Mouse (Mus musculus) erythroid progenitor cell, adult 5-6 weeks (primary cell): ENCODE results near the gene Smo. TPM values are rescaled to one million over a fixed set of nuclear protein-coding genes. Genes with fewer than 3 reads are reported as not detected.
A peak's percentile ranks its signal among the peaks of the same experiment; 100 is the strongest.

ENCODE experiments used
- ATAC-seq: replicated peaks from 2 replicates; pipeline ENCODE4 v1.8.0; 2016; ENCODE audit warnings: moderate number of reproducible peaks, mild to moderate bottlenecking, moderate TSS enrichment, inconsistent platforms; ENCODE audit not compliant: poor library complexity, low FRiP score, severe bottlenecking
- total RNA-seq, 2 experiments: library from RNA; stranded (forward) in 1 of 2; stranded (reverse) in 1 of 2; fragments of 150-400 nt in 1 of 2; fragments of 186-747, 209-891 nt in 1 of 2; gene quantifications; 2 replicates each; pipeline versions ENCODE4 v1.2.3 to v1.2.4; 2015 to 2017; ENCODE audit warnings: low replicate concordance in 2 of 2

The Smo gene
- total RNA-seq (2015; ENCODE audit: low replicate concordance) (1.1 and 2.5 TPM in 2 replicates), total RNA-seq (2017; ENCODE audit: low replicate concordance) (0.08 and 0.77 TPM in 2 replicates)

DNA sequence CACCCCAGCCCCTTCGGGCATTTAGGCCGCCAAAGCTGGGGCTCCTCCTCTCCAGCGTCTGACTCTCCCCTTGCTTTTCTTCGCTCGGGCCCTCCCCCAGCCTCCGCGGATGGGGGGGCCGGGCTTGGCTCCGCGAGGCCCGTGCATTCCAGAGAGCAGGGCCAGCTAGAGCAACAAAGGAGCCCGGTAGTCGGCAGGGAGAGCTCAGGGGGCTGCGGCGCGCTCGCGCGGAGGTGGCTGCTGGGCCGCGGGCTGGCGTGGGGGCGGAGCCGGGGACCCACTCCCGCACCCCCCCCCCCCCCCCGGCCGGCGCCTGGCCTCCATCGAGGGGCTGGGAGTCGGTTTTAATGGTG is at the start of gene Smo:
Smo (plus strand) TSS at position 168 of the 353 bp plus-strand sequence.
- ATAC-seq, result no peak

DNA sequence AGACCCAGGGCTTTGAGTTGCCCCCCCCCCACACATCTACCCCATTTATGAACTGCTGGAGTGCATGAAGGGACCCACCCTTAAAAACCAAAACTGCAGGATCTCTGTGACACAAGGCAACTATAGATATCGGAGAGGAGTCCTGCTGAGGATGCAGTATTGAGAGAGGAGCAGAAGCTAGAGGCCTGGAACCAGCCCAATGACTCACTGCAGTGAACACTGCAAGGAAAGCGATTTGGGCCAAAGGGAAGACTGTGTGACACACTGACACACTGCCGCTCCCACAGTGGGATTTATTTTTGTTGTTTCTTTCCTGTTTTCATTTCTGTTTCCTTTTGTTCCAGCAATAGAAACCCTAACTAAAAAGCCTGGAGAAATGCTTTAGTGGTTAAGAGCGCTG is 49.4 kb upstream of the Smo start:
- ATAC-seq, result no peak

DNA sequence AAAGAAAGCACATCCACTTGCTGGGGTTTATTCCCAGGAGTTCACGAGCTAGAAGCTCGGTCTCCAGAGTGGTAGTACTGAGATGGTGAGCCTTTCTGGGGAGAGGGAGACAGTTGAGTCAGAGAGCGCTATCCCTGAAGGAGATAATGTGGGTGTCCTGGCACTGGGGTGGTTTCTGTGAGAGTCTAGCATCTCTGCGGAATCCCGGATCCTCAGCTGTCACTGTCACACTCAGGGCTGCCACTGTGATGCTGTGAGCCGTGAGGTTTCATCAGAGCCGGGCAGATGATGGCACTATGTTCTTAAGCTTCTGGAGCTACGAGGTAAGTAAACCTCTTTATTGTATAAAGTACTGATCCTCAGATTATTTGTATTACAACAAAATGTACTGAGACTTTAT is 45.8 kb upstream of the Smo start:
- ATAC-seq, result no peak

GRCm38 (mm10) chr6:29693953-29694352 is 41.4 kb upstream of the Smo start, which contains the start of gene Tspan33:
Gene Tspan33 (plus strand): TSS chr6:29694222.
- peak; percentile 83 for ATAC-seq

GRCm38 (mm10) chr6:29694375-29695289 is 40.7 kb upstream of the Smo start:
- no peak for ATAC-seq

GRCm38 (mm10) chr6:29695290-29695674 is 40.0 kb upstream of the Smo start:
- no peak for ATAC-seq

- 0 out of 2 replicates have a peak, but pooled peaks have one; percentile 6 for ATAC-seq
These were observed 39.3 kb upstream of the Smo start for GRCm38 (mm10) chr6:29695975-29696374.

- ATAC-seq, result no peak
These were observed 38.2 kb upstream of the Smo start for GRCm38 (mm10) chr6:29697139-29697538.

DNA sequence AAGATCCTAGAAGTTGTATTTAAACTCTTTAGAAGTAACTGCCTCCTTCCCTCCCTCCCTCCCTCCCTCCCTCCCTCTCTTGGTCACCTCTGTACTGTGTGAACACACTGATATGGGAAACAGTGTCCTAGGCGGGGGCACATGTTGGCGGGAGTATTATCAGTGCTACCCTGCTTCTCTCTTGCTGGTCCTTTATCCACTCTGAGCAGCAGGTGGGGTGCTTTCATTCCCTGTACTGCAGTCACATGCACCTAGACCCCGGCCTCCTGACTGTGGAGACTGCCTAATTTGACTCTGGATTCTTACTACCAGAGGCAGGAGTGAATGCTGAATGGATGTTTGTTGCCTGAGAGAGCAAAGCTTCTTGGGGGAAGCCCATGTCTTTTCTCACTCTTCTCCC is 37.8 kb upstream of the Smo start:
- ATAC-seq, result peak; percentile 57

DNA sequence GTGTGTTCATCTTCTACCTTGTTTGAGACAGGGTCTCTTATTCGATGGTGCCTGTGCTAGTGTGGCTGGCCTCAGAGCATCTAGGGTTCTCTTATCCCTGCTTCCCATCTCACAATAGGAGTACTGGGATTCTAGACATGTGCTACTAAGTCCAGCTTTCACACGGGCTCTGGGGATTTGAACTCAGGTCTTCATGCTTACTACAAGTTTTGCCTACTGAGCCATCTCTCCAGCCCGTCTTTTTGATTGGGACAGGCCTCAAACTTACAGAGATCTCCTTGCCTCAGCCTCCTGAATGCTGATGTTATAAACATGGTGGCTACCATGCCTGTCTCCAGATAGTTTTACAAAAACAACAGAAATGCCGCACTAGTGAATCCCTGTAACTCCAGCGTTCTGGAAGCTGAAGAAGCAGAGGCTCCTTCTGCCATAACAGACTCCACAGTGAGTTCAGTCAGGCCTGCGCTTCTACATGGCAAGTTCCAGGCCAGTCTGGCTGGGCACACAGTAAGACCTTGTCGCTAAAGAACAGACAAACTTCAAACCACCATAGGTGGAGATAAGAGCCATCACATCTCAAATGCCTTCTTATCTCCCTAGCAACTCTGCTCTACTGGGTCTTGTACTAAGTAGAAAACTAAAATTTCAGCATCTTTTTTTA is 36.1 kb upstream of the Smo start:
- ATAC-seq, result peak; percentile 36

GRCm38 (mm10) chr6:29701051-29701450 is 34.3 kb upstream of the Smo start:
- ATAC-seq, result peak; percentile 80

DNA sequence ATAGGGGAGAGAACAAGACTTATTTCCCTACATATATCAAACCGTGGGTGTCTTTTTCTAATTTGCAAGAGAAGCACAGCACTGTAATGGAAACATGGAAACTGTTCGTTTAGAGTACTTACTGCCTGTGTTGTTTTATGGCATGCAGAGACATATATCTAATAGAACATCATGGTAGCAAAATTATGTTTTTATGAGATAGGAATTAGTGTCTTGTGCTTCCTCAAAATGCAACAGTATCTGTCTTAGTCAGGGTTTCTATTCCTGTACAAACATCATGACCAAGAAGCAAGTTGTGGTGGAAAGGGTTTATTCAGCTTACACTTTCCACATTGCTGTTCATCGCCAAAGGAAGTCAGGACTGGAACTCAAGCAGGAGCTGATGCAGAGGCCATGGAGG is 33.2 kb upstream of the Smo start:
- ATAC-seq, result no peak

DNA sequence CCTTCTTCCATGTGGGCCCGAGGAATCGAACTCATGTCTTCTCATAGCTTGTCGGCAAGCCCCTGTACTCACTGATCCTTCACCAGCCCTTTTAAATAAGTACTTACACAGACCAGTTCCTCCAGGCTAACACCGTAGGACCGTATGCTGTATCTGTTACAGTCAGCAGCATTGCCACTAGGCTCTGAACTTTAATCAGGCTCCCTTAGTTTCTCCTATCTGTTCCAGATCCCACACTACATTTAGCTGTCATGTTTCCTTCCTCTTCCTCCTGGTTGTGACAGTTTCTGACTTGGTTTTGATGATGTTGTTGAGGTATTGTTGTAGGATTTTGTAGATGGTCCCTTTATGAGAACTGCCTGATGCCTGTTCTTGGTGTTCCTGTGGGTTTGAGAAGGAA is 31.2 kb upstream of the Smo start:
- no peak for ATAC-seq

- no peak for ATAC-seq
These were observed 27.4 kb upstream of the Smo start for GRCm38 (mm10) chr6:29707902-29708301.

DNA sequence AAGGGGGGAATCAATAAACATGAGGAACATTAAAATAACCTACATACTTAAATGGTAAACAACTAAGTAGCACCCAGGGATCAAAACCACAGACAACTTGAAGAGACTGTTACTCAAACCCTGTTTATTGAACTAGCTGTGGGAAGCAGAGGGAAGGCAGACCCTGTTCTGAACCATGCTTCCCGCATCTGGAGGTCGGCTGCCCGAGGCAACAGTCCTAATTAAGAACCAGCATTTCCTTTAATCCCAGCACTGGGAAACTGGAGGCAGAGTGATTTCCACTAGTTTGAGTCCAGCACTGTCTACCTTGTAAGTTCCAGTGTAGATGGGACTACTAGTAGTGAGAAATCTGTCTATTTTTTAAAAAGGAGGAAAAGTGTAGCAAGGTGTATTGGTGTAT is 24.0 kb upstream of the Smo start:
- no peak for ATAC-seq

GRCm38 (mm10) chr6:29712011-29712584 is 23.2 kb upstream of the Smo start:
- 0 out of 2 replicates have a peak, but pooled peaks have one; percentile 33 for ATAC-seq

GRCm38 (mm10) chr6:29716624-29717365 is 18.5 kb upstream of the Smo start:
- ATAC-seq, result no peak

DNA sequence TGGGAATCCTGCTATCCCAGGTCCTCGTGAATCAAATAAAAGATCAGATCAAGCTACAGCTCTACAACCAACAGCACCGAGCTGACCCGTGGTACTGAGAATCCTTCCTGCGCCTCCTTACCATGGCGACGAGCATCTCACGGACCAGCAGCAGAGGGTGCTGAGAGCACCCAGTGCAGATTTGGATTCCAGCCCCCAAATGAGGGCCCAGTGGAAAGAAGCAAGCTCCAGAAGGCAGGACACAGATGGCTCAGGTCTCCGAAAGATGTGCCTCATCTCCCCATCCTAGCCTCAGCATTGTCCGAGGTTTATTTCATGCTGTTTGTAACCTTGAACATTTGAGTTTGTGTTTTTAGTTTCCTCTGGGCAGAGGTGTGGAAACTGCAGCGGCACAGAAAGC is 17.8 kb upstream of the Smo start:
- no peak for ATAC-seq

DNA sequence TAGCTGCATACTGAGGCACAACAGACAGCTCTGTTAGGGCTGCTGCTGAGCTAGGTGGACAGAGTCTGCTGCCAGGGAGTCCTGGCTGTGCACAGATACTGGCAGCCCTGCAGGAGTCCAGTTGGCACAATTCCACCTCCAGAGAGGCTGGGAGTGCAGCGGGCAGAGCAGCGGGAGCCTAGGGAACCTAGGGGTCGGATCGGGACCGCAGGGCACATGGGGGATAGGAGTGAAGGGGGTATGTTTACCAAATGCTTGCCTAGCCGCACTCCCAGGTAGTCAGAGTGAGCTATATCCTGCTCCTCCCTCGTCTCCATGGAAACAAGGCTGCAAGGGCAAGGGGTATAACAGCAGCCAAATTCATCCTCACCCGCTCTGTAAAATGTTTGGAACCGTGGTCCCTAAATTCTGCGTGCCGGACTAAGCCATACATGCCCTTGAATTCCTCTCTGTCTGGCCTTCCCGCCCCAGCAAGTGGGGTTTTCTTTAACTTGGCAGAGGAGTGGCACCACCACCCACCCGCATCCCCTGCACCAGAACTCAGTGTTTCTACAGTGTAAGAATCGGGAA is 17.3 kb upstream of the Smo start:
- ATAC-seq, result no peak

DNA sequence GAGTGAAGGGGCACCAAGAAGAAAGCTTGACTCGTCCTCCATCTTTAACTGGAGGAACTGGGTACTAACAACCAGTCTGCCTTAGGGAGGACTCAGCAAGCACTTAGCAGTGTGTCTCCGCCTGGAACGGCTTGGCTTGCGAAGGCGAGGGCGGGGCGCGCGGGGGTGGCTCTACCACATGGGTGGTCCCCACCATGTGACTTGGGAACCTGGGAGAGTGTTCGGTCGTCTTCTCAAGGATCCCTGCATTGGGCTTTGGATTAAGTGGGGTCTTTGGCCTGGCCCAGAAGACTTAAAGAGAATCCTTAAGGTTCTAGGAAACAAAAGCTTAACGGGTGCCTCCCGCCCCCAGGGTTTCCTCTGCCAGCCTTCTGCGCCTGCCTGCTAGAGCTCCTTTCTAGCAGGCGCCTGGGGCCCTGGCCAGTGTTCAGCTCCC is 16.4 kb upstream of the Smo start:
- ATAC-seq, result no peak
